Mouse (Mus musculus): Measurements from ENCODE around the gene Dars2. TPM values are rescaled to one million over a fixed set of nuclear protein-coding genes. Genes with fewer than 3 reads are reported as not detected.
"Not testable (repeated sequence)": the region's sequence is repeated elsewhere in the genome, so short reads cannot be mapped to it uniquely, and the experiment has no call there.

The Dars2 gene
- total and polyA plus RNA-seq, 3 experiments, result 53.1 to 83.6 TPM; not detected in 1

DNA sequence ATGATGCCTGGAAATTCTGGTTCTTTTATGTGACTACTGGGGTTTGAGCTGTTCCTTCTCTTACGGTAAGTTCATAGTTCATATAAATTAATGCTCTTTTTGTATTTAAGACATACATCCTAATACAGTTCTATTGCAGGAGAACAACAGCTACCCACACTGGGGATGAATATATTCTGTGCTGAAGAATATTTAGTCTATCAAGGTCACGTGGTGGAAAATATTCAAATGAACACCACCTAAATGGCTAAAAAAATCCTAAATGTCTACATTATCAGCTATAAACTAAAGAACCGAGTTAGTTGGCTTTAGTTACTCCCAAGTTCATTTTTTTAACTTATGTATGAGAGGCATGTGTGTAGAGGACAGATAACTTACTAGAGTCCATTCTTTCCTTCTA, 40.4 kb downstream of the Dars2 start:
- H3K27me3 ChIP-seq (ENCODE audit: control insufficient read depth in 1 of 2, insufficient read depth in 2 of 2, low read length in 2 of 2), result no peaks in the 10 kb centered on the region
- no peak overlapping the region for H3K4me3 ChIP-seq (ENCODE audit: control insufficient read depth in 1 of 2, insufficient read depth in 1 of 2, low read depth in 2 of 2, low read length in 2 of 2)
- no peak overlapping the region for H3K27ac ChIP-seq (ENCODE audit: control insufficient read depth, low read depth, low read length)
- DNase-seq (ENCODE audit: low read depth, low spot score), result no peak
- peaks cover 0 to 35% of the 10 kb centered on the region in 2 experiments; a peak in 3 of 4 replicates for H3K36me3 ChIP-seq (ENCODE audit: control insufficient read depth in 1 of 2, insufficient read depth in 2 of 2, low read length in 2 of 2)
- H3K9me3 ChIP-seq (replicated peaks; ENCODE audit: insufficient read depth, low read length), result no peaks in the 10 kb centered on the region
- peaks cover 2 to 9% of the 10 kb centered on the region in 2 experiments for H3K4me1 ChIP-seq (ENCODE audit: control insufficient read depth in 1 of 2, insufficient read depth in 2 of 2, low read length in 2 of 2)
- H3K9ac ChIP-seq (ENCODE audit: control insufficient read depth, low read depth, low read length, poor library complexity, severe bottlenecking), result no peak overlapping the region
- no peak for TF ChIP-seq ZNF384 (IDR thresholded peaks at IDR 0.05; ENCODE audit: low read depth, low read length)
- TF ChIP-seq TCF12 (IDR thresholded peaks at IDR 0.05; ENCODE audit: low read depth, low read length), result no peak
- TF ChIP-seq HCFC1 (IDR thresholded peaks at IDR 0.05; ENCODE audit: low read depth, low read length), result no peak
- no peak for TF ChIP-seq NRF1 (IDR thresholded peaks at IDR 0.05; ENCODE audit: insufficient read depth, low read depth, low read length, poor library complexity, severe bottlenecking)
- no peak for TF ChIP-seq CHD1 (IDR thresholded peaks at IDR 0.05; ENCODE audit: low read depth, low read length)
- H3K79me2 ChIP-seq (ENCODE audit: control insufficient read depth, insufficient read depth, low read length, poor library complexity), result peaks cover 17% of the 10 kb centered on the region

GRCm38 (mm10) chr1:161028427-161028826, 42.0 kb downstream of the Dars2 start:
- not testable (repeated sequence) for H3K9ac ChIP-seq (ENCODE audit: control insufficient read depth, low read depth, low read length, poor library complexity, severe bottlenecking); H3K9me3 ChIP-seq (replicated peaks; ENCODE audit: insufficient read depth, low read length); DNase-seq (ENCODE audit: low read depth, low spot score); H3K4me1 ChIP-seq (ENCODE audit: control insufficient read depth in 1 of 2, insufficient read depth in 2 of 2, low read length in 2 of 2); H3K27me3 ChIP-seq (ENCODE audit: control insufficient read depth in 1 of 2, insufficient read depth in 2 of 2, low read length in 2 of 2); H3K4me3 ChIP-seq (ENCODE audit: control insufficient read depth in 1 of 2, insufficient read depth in 1 of 2, low read depth in 2 of 2, low read length in 2 of 2); H3K79me2 ChIP-seq (ENCODE audit: control insufficient read depth, insufficient read depth, low read length, poor library complexity); H3K27ac ChIP-seq (ENCODE audit: control insufficient read depth, low read depth, low read length)
- peaks cover 0 to 35% of the 10 kb centered on the region in 2 experiments; a peak in 3 of 4 replicates for H3K36me3 ChIP-seq (ENCODE audit: control insufficient read depth in 1 of 2, insufficient read depth in 2 of 2, low read length in 2 of 2)
- TF ChIP-seq ZNF384 (IDR thresholded peaks at IDR 0.05; ENCODE audit: low read depth, low read length), result peak; percentile 48; the same call in 1 of the 2 replicates

GRCm38 (mm10) chr1:161027196-161027595, 43.3 kb downstream of the Dars2 start:
- H3K27me3 ChIP-seq (ENCODE audit: control insufficient read depth in 1 of 2, insufficient read depth in 2 of 2, low read length in 2 of 2), result no peaks in the 10 kb centered on the region
- peaks cover 3% of the 10 kb centered on the region; the same call in 1 of the 2 replicates for H3K79me2 ChIP-seq (ENCODE audit: control insufficient read depth, insufficient read depth, low read length, poor library complexity)
- peaks cover 0 to 33% of the 10 kb centered on the region in 2 experiments; a peak in 3 of 4 replicates for H3K36me3 ChIP-seq (ENCODE audit: control insufficient read depth in 1 of 2, insufficient read depth in 2 of 2, low read length in 2 of 2)
- TF ChIP-seq HCFC1 (IDR thresholded peaks at IDR 0.05; ENCODE audit: low read depth, low read length) (no peak), GATA1 (IDR thresholded peaks at IDR 0.05; ENCODE audit: low read depth, low read length) (peak; percentile 45; the same call in 1 of the 2 replicates), EP300 (IDR thresholded peaks at IDR 0.05; ENCODE audit: low read depth in 1 of 2, low read length in 2 of 2) (0 out of 4 replicates have a peak, but pooled peaks of 1 of the 2 experiments have one; percentile 32), ETS1 (IDR thresholded peaks at IDR 0.05; ENCODE audit: low read depth, low read length) (no peak), MAFK (IDR thresholded peaks at IDR 0.05; ENCODE audit: borderline replicate concordance, low read depth, low read length) (no peak), USF2 (IDR thresholded peaks at IDR 0.05; ENCODE audit: borderline replicate concordance in 1 of 2, insufficient read depth in 1 of 2, low read depth in 1 of 2, low read length in 2 of 2) (no peak), NRF1 (IDR thresholded peaks at IDR 0.05; ENCODE audit: insufficient read depth, low read depth, low read length, poor library complexity, severe bottlenecking) (no peak), POLR2A (IDR thresholded peaks at IDR 0.05; ENCODE audit: control insufficient read depth in 1 of 2, insufficient read depth in 1 of 2, low read depth in 1 of 2, low read length in 2 of 2, poor library complexity in 1 of 2) (no peak), POLR2AphosphoS5 (IDR thresholded peaks at IDR 0.05; ENCODE audit: borderline replicate concordance, low read depth, low read length) (no peak), MXI1 (IDR thresholded peaks at IDR 0.05; ENCODE audit: low read depth, low read length) (no peak), MAZ (IDR thresholded peaks at IDR 0.05; ENCODE audit: low read depth, low read length) (no peak), TCF12 (IDR thresholded peaks at IDR 0.05; ENCODE audit: low read depth, low read length) (peak; percentile 30; the same call in 1 of the 2 replicates), SIN3A (IDR thresholded peaks at IDR 0.05; ENCODE audit: low read length) (no peak), RCOR1 (IDR thresholded peaks at IDR 0.05; ENCODE audit: low read depth, low read length) (no peak), TAL1 (IDR thresholded peaks at IDR 0.05; ENCODE audit: low read length) (peak; percentile 19; the same call in 1 of the 2 replicates), ZNF384 (IDR thresholded peaks at IDR 0.05; ENCODE audit: low read depth, low read length) (no peak), NELFE (IDR thresholded peaks at IDR 0.05; ENCODE audit: low read depth, low read length) (no peak), KAT2A (conservative IDR thresholded peaks at IDR 0.05; ENCODE audit: low read depth, low read length) (no peak), SMC3 (IDR thresholded peaks at IDR 0.05; ENCODE audit: low read depth, low read length) (no peak)
- H3K4me1 ChIP-seq (ENCODE audit: control insufficient read depth in 1 of 2, insufficient read depth in 2 of 2, low read length in 2 of 2), result peaks cover 2 to 6% of the 10 kb centered on the region in 2 experiments
- peak; percentile 68 for DNase-seq (ENCODE audit: low read depth, low spot score)
- H3K4me3 ChIP-seq (ENCODE audit: control insufficient read depth in 1 of 2, insufficient read depth in 1 of 2, low read depth in 2 of 2, low read length in 2 of 2), result no peak overlapping the region
- no peak overlapping the region for H3K9ac ChIP-seq (ENCODE audit: control insufficient read depth, low read depth, low read length, poor library complexity, severe bottlenecking)
- H3K9me3 ChIP-seq (replicated peaks; ENCODE audit: insufficient read depth, low read length), result no peaks in the 10 kb centered on the region
- H3K27ac ChIP-seq (ENCODE audit: control insufficient read depth, low read depth, low read length), result no peak overlapping the region
